Mouse (Mus musculus): ENCODE data around the gene Pycard. TPM values are rescaled to one million over a fixed set of nuclear protein-coding genes. Genes with fewer than 3 reads are reported as not detected.
A peak's percentile ranks its signal among the peaks of the same experiment; 100 is the strongest.

Gene Pycard
- total RNA-seq, 2 experiments from 2014 or later: 26.9 to 147 TPM

- ATAC-seq (replicated peaks; ENCODE audit: poor library complexity): peak; percentile 39
These were observed 10.5 kb upstream of the Pycard start for GRCm38 (mm10) chr7:128004150-128004486.

- ATAC-seq (replicated peaks; ENCODE audit: poor library complexity): no peak
These were observed 10.0 kb upstream of the Pycard start, which contains the start of gene Trim72 for GRCm38 (mm10) chr7:128003688-128004087. TSS of gene Trim72 (plus strand) at chr7:128003949.

DNA sequence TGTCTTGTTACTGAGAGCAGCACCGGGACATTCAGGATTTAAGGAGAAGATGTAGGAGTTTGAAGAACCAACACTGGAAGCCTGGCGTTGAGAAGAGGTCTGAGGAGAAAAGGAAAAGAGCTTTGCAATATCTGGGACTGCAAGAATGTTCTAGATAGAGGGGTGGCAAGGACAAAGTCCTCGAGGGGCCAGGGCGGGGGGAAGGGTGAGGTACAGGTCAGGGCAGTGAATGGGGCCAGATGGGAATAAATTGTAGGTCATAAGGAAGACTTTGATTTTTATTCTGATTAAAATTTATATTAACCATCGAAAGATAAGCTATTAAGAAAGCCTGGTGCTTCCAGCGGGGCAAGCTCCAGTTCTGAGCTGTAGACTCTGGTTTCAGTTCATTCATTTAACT lies 9.4 kb upstream of the Pycard start:
- no peak for ATAC-seq (replicated peaks; ENCODE audit: poor library complexity)

DNA sequence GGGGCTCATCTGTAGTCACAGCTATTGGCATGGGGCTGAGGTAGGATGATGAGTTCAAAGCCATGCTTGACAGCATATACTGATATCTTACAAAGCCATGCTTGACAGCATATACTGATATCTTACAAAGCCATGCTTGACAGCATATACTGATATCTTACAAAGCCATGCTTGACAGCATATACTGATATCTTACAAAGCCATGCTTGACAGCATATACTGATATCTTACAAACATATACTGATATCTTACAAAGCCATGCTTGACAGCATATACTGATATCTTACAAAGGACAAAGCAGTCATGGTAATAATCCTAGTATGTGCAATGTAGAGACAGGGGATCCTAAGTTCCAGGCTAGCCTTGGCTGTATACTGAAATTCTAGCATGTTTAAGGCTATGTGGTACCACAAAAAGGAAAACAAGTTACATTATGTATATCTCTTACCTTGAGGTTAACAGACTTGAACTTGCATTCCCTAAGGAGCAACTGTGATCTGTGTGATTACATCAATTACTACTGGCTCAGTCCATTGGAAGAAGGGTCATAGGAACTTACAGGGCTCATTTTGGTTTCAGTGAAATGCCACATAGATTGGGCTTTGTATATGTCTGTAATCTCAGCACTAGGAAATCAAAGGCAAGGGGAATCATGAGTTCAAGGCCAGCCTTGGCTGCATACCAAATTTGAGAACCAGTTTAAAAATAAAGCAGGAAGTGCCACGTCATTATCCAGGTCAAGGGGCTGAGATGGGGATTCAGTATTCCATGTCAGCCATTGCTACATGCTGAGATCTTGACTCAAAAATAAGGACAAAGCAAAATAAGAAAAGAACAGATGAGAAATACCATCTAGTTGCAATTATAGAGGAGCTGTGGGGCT lies 6.6 kb upstream of the Pycard start:
- no peak for ATAC-seq (replicated peaks; ENCODE audit: poor library complexity)

GRCm38 (mm10) chr7:127999436-127999835 lies 5.8 kb upstream of the Pycard start:
- ATAC-seq (replicated peaks; ENCODE audit: poor library complexity): no peak

GRCm38 (mm10) chr7:127992488-127993340 lies 953 bp downstream of the Pycard start:
- peak; percentile 10 for ATAC-seq (replicated peaks; ENCODE audit: poor library complexity)

GRCm38 (mm10) chr7:127991643-127992487 lies 1.8 kb downstream of the Pycard start:
- ATAC-seq (replicated peaks; ENCODE audit: poor library complexity): peak; percentile 68

GRCm38 (mm10) chr7:127988904-127989303 lies 4.8 kb downstream of the Pycard start:
- ATAC-seq (replicated peaks; ENCODE audit: poor library complexity): no peak

DNA sequence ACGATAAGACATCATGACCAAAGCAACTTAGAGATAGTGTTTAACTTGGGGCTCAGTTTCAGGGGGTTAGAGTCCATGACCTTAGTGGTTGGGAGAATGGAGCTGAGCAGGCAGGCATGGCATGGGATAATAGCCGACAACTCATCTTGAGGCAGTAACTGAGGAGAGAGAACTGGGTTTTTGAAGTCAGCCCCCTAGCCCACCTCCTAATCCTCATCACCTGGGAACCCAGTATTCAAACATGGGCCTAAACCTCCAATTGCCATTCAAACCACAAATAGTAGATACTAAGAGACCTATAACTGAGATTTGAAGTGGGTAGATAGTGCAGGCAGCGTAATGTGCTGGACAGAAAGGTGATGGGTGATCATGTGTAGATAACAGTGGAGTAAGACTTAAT lies 13.1 kb downstream of the Pycard start:
- ATAC-seq (replicated peaks; ENCODE audit: poor library complexity): no peak

GRCm38 (mm10) chr7:127978856-127979255 lies 14.8 kb downstream of the Pycard start:
- ATAC-seq (replicated peaks; ENCODE audit: poor library complexity): no peak

- ATAC-seq (replicated peaks; ENCODE audit: poor library complexity): 0 out of 2 replicates have a peak, but pooled peaks have one; percentile 20
These were observed 19.2 kb downstream of the Pycard start for GRCm38 (mm10) chr7:127974413-127974930.

GRCm38 (mm10) chr7:127967922-127968828 lies 25.5 kb downstream of the Pycard start:
- peak; percentile 30 for ATAC-seq (replicated peaks; ENCODE audit: poor library complexity)

DNA sequence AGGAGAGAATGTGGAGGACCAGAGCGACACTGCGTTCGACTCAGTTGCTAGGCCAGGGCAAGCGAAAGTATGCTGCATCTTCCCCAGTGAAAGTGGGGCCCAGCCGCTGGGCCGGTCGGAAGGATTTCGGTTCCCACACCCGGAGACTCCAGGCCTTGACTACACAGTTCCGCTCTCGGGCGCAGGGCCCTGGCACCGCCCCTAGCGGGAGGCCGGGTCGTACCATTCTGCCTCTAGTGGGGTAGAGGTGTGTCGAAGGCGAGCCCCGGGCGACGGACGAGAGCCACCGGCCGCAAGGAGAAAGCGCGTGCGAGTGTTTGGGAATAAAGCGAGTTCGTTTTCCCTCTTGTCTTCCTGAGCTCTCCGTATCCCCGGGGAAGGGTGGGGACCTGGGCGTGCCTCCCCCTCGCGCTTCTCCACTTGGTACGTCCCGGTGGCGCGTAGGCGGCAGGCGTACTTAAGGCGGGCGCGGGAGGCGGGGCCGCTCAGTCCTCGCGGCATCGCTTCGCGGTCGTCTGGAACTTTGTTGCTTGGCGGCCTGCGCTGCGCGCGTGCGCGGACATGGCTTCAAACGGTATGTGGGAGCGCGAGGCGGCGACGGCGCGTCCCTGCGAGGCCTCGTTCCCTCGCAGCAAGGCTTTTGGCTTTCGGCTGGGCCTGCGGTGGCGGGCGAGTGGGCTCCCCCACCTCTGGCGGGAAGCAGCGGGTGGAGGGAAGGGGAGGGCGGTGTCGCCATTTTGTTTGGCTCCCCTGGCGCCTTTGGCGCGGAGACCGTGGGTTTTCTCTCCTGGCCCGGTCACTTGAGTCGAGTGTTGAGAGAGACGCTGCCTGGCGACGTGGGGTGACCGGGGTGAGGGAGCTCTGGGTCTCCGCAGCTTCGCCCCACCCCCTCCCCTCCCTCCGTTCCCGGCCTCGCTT lies 26.4 kb downstream of the Pycard start, which contains the start of gene Fus:
TSS of gene Fus (plus strand) at position 454 of the 918 bp plus-strand sequence.
- peak; percentile 83 for ATAC-seq (replicated peaks; ENCODE audit: poor library complexity)

DNA sequence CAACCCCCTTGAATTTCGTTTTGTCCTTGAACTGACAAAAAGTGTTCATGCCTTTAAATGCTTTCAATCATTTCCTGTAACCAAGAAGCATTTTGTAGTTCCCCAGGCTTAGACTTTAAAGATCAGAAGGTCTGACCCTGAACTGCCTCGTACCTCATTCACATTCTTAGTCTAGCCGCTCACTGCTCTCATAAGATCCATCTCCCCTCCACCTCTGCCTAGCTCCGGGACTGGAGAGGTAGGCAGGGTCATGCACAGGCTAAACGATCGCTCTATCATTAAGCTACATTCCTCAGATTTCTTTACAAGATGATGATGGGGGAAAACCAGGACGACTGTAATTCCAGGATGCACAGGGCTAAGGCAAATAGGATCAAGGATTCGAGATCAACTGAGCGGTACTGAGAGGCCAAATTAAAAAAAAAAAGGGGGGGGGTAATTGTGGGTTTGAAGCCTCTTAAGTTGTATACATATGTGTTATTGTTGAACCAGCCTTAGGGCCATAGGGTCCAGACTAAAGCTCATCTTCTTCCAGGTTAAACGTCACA lies 27.2 kb downstream of the Pycard start:
- no peak for ATAC-seq (replicated peaks; ENCODE audit: poor library complexity)

DNA sequence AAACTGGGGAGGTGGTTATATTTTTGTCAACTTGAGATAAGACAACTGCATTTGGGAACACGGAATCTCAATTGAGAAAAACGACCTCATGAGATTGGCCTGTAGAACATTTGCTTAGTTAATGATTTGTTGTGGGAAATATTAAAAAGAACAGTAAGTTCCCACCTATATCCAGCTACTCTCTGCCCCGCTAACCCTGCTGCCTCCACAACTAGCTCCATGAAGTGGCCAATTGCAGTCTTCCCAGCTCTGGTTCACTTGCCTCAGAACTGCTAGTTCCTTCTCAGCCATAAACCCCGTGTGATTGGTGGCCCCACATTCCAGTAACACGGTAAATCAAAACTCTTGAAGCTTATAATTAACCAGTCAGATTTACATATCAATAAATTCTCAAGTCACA lies 34.3 kb downstream of the Pycard start:
- ATAC-seq (replicated peaks; ENCODE audit: poor library complexity): no peak

- peak; percentile 68 for ATAC-seq (replicated peaks; ENCODE audit: poor library complexity)
These were observed 40.6 kb downstream of the Pycard start for GRCm38 (mm10) chr7:127952864-127953581.

- no peak for ATAC-seq (replicated peaks; ENCODE audit: poor library complexity)
These were observed 47.1 kb downstream of the Pycard start, which contains the start of gene Prss36 for GRCm38 (mm10) chr7:127946470-127947023. TSS of gene Prss36 (minus strand) at chr7:127946725.
